Mouse (Mus musculus): ENCODE data around the gene Tmem248.

- TF ChIP-seq GABPA (IDR thresholded peaks at IDR 0.05; ENCODE audit: insufficient replicate concordance, low read depth, low read length) (no peak), CTCF (conservative IDR thresholded peaks at IDR 0.05 in 1 of 2, IDR thresholded peaks at IDR 0.05 in 1 of 2; ENCODE audit: low read depth in 2 of 2, low read length in 2 of 2) (peak; percentile 36 to 50; a peak in 3 of 4 replicates), EP300 (IDR thresholded peaks at IDR 0.05; ENCODE audit: low read length) (no peak), USF1 (IDR thresholded peaks at IDR 0.05; ENCODE audit: low read depth, low read length) (no peak), ZNF384 (IDR thresholded peaks at IDR 0.05; ENCODE audit: low read depth, low read length) (no peak), TBP (conservative IDR thresholded peaks at IDR 0.05; ENCODE audit: low read depth, low read length) (no peak), BHLHE40 (IDR thresholded peaks at IDR 0.05; ENCODE audit: low read depth, low read length) (no peak), HCFC1 (IDR thresholded peaks at IDR 0.05; ENCODE audit: low read depth, low read length) (no peak), USF2 (conservative IDR thresholded peaks at IDR 0.05; ENCODE audit: low read depth, low read length) (no peak), RAD21 (IDR thresholded peaks at IDR 0.05; ENCODE audit: low read depth, low read length) (no peak), ZKSCAN1 (IDR thresholded peaks at IDR 0.05; ENCODE audit: borderline replicate concordance, low read depth, low read length) (no peak)
These were observed 49.8 kb downstream of the Tmem248 start for GRCm38 (mm10) chr5:130266651-130267050.

Data from CH12.LX (cell line).